Mouse (Mus musculus): ENCODE measurements at regions not wholly inside any gene's neighbourhood (a gene's known extent, or its start where the extent isn't known, plus 50 kb on each side); places are given as distances from the start of the nearest gene placed in this dataset.

- no peak overlapping the region for H3K27ac ChIP-seq (ENCODE audit: control insufficient read depth, insufficient read depth, low read length)
- H3K4me3 ChIP-seq (ENCODE audit: control insufficient read depth, insufficient read depth, low read length): no peak overlapping the region
- TF ChIP-seq POLR2A (IDR thresholded peaks at IDR 0.05; ENCODE audit: control insufficient read depth, extremely low read depth, insufficient read depth, low read length, poor library complexity) (no peak), CTCF (IDR thresholded peaks at IDR 0.05; ENCODE audit: borderline replicate concordance, control insufficient read depth, extremely low read depth, insufficient read depth, low read length, poor library complexity) (no peak)
- H3K36me3 ChIP-seq (ENCODE audit: control insufficient read depth, insufficient read depth, low read length): no peaks in the 10 kb centered on the region
- 95% methylated on average over 11 of the region's 11 CpGs for WGBS
- no peaks in the 10 kb centered on the region for H3K27me3 ChIP-seq (ENCODE audit: control insufficient read depth, insufficient read depth, low read length)
- H3K4me1 ChIP-seq (replicated peaks; ENCODE audit: control insufficient read depth, insufficient read depth, low read length): no peaks in the 10 kb centered on the region
- no peak for DNase-seq
Observed at GRCm38 (mm10) chr5:74857161-74857560, 154.4 kb upstream of the Lnx1 start.

GRCm38 (mm10) chr5:74847824-74848223 is 145.1 kb upstream of the Lnx1 start:
- DNase-seq: no peak
- Histone ChIP-seq H3K4me3 (ENCODE audit: control insufficient read depth, insufficient read depth, low read length) (no peak overlapping the region), H3K36me3 (ENCODE audit: control insufficient read depth, insufficient read depth, low read length) (no peaks in the 10 kb centered on the region), H3K4me1 (replicated peaks; ENCODE audit: control insufficient read depth, insufficient read depth, low read length) (no peaks in the 10 kb centered on the region), H3K27me3 (ENCODE audit: control insufficient read depth, insufficient read depth, low read length) (no peaks in the 10 kb centered on the region), H3K27ac (ENCODE audit: control insufficient read depth, insufficient read depth, low read length) (no peak overlapping the region)
- TF ChIP-seq POLR2A (IDR thresholded peaks at IDR 0.05; ENCODE audit: control insufficient read depth, extremely low read depth, insufficient read depth, low read length, poor library complexity): no peak
- TF ChIP-seq CTCF (IDR thresholded peaks at IDR 0.05; ENCODE audit: borderline replicate concordance, control insufficient read depth, extremely low read depth, insufficient read depth, low read length, poor library complexity): no peak
- WGBS: 87% methylated on average over 6 of the region's 6 CpGs

GRCm38 (mm10) chr5:74846674-74847073 is 144.0 kb upstream of the Lnx1 start:
- DNase-seq: no peak
- H3K27ac ChIP-seq (ENCODE audit: control insufficient read depth, insufficient read depth, low read length): no peak overlapping the region
- H3K36me3 ChIP-seq (ENCODE audit: control insufficient read depth, insufficient read depth, low read length): no peaks in the 10 kb centered on the region
- H3K4me1 ChIP-seq (replicated peaks; ENCODE audit: control insufficient read depth, insufficient read depth, low read length): no peaks in the 10 kb centered on the region
- H3K27me3 ChIP-seq (ENCODE audit: control insufficient read depth, insufficient read depth, low read length): no peaks in the 10 kb centered on the region
- H3K4me3 ChIP-seq (ENCODE audit: control insufficient read depth, insufficient read depth, low read length): no peak overlapping the region
- 89% methylated on average over 5 of the region's 5 CpGs for WGBS
- TF ChIP-seq POLR2A (IDR thresholded peaks at IDR 0.05; ENCODE audit: control insufficient read depth, extremely low read depth, insufficient read depth, low read length, poor library complexity): no peak
- no peak for TF ChIP-seq CTCF (IDR thresholded peaks at IDR 0.05; ENCODE audit: borderline replicate concordance, control insufficient read depth, extremely low read depth, insufficient read depth, low read length, poor library complexity)

- 89% methylated on average over 2 of the region's 2 CpGs for WGBS
- Histone ChIP-seq H3K4me3 (ENCODE audit: control insufficient read depth, insufficient read depth, low read length) (no peak overlapping the region), H3K27ac (ENCODE audit: control insufficient read depth, insufficient read depth, low read length) (no peak overlapping the region), H3K36me3 (ENCODE audit: control insufficient read depth, insufficient read depth, low read length) (no peaks in the 10 kb centered on the region), H3K27me3 (ENCODE audit: control insufficient read depth, insufficient read depth, low read length) (no peaks in the 10 kb centered on the region), H3K4me1 (replicated peaks; ENCODE audit: control insufficient read depth, insufficient read depth, low read length) (no peaks in the 10 kb centered on the region)
- DNase-seq: no peak
- TF ChIP-seq POLR2A (IDR thresholded peaks at IDR 0.05; ENCODE audit: control insufficient read depth, extremely low read depth, insufficient read depth, low read length, poor library complexity) (no peak), CTCF (IDR thresholded peaks at IDR 0.05; ENCODE audit: borderline replicate concordance, control insufficient read depth, extremely low read depth, insufficient read depth, low read length, poor library complexity) (no peak)
Observed at GRCm38 (mm10) chr5:74834401-74834800, 131.7 kb upstream of the Lnx1 start.

- Histone ChIP-seq H3K27me3 (ENCODE audit: control insufficient read depth, insufficient read depth, low read length) (no peaks in the 10 kb centered on the region), H3K4me1 (replicated peaks; ENCODE audit: control insufficient read depth, insufficient read depth, low read length) (no peaks in the 10 kb centered on the region), H3K36me3 (ENCODE audit: control insufficient read depth, insufficient read depth, low read length) (no peaks in the 10 kb centered on the region), H3K27ac (ENCODE audit: control insufficient read depth, insufficient read depth, low read length) (no peak overlapping the region), H3K4me3 (ENCODE audit: control insufficient read depth, insufficient read depth, low read length) (no peak overlapping the region)
- WGBS: 93% methylated on average over 4 of the region's 4 CpGs
- no peak for DNase-seq
- TF ChIP-seq CTCF (IDR thresholded peaks at IDR 0.05; ENCODE audit: borderline replicate concordance, control insufficient read depth, extremely low read depth, insufficient read depth, low read length, poor library complexity): no peak
- no peak for TF ChIP-seq POLR2A (IDR thresholded peaks at IDR 0.05; ENCODE audit: control insufficient read depth, extremely low read depth, insufficient read depth, low read length, poor library complexity)
Observed at GRCm38 (mm10) chr5:74833887-74834286, 131.2 kb upstream of the Lnx1 start.

- Histone ChIP-seq H3K4me1 (replicated peaks; ENCODE audit: control insufficient read depth, insufficient read depth, low read length) (no peaks in the 10 kb centered on the region), H3K36me3 (ENCODE audit: control insufficient read depth, insufficient read depth, low read length) (no peaks in the 10 kb centered on the region), H3K4me3 (ENCODE audit: control insufficient read depth, insufficient read depth, low read length) (no peak overlapping the region), H3K27ac (ENCODE audit: control insufficient read depth, insufficient read depth, low read length) (no peak overlapping the region), H3K27me3 (ENCODE audit: control insufficient read depth, insufficient read depth, low read length) (no peaks in the 10 kb centered on the region)
- no peak for DNase-seq
- TF ChIP-seq CTCF (IDR thresholded peaks at IDR 0.05; ENCODE audit: borderline replicate concordance, control insufficient read depth, extremely low read depth, insufficient read depth, low read length, poor library complexity): no peak
- no peak for TF ChIP-seq POLR2A (IDR thresholded peaks at IDR 0.05; ENCODE audit: control insufficient read depth, extremely low read depth, insufficient read depth, low read length, poor library complexity)
- WGBS: 97% methylated on average over 7 of the region's 7 CpGs
Observed at GRCm38 (mm10) chr5:74832011-74832410, 129.3 kb upstream of the Lnx1 start.

- no peak for DNase-seq
- no peak overlapping the region for H3K4me3 ChIP-seq (ENCODE audit: control insufficient read depth, insufficient read depth, low read length)
- 94% methylated on average over 5 of the region's 5 CpGs for WGBS
- H3K27me3 ChIP-seq (ENCODE audit: control insufficient read depth, insufficient read depth, low read length): no peaks in the 10 kb centered on the region
- TF ChIP-seq CTCF (IDR thresholded peaks at IDR 0.05; ENCODE audit: borderline replicate concordance, control insufficient read depth, extremely low read depth, insufficient read depth, low read length, poor library complexity): no peak
- TF ChIP-seq POLR2A (IDR thresholded peaks at IDR 0.05; ENCODE audit: control insufficient read depth, extremely low read depth, insufficient read depth, low read length, poor library complexity): no peak
- H3K27ac ChIP-seq (ENCODE audit: control insufficient read depth, insufficient read depth, low read length): no peak overlapping the region
- no peaks in the 10 kb centered on the region for H3K36me3 ChIP-seq (ENCODE audit: control insufficient read depth, insufficient read depth, low read length)
- no peaks in the 10 kb centered on the region for H3K4me1 ChIP-seq (replicated peaks; ENCODE audit: control insufficient read depth, insufficient read depth, low read length)
Observed at GRCm38 (mm10) chr5:74830646-74831045, 127.9 kb upstream of the Lnx1 start.

All from thymus, adult 2 months (tissue).